Comparison of ENCODE assay signal across 10 mouse cellular contexts in the genomic region with DNA sequence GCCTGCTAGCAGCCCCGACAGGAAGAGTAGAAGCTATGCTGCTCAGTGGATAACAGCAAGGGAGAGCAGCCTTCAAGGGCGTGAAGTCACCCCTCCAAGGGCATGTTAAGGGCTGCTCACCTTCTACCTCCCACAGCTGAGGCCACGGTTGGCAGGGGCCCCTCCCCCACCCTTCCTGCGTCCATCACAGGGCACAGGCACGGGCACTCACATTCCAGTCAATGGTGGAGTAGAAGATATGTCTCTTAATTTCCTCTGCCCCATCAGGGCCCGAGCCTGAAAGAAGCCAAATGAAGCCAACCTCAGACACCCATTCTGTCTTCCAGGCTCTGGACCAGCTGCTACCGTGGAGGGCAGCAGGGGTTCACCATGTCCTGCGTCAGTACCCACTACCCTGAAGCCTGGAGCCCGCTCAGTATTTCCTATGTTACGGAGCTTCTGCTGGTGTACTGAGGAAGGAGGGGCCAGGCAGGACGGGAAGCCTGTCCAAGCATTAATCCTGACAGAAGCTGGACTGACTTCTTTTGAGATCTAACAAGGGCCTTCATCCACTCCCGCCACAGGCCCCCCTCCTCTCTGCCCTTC. TPM values are rescaled to one million over a fixed set of nuclear protein-coding genes. Genes with fewer than 3 reads are reported as not detected.
DNase-seq lines count a peak whose midpoint lies in the region; ATAC-seq and TF ChIP-seq lines count a peak whose summit lies in the region.
"Had no signal": no experiment of that assay in that cellular context is flagged by ENCODE, and none has a peak within 500 bp of the region (broad histone marks: within the 10 kb centered on the region; RNA-seq: fewer than 3 reads in every experiment).

No protein-coding gene starts in this region.

- 33% methylated on average over 12 of the region's 12 CpGs for WGBS in cerebellum, adult 2 months
- 37% methylated on average over 12 of the region's 12 CpGs for WGBS in kidney, postnatal 0 days
- 40% methylated on average over 12 of the region's 12 CpGs for WGBS in forebrain, postnatal 0 days
- WGBS in midbrain, embryonic 16.5 days = 32% methylated on average over 12 of the region's 12 CpGs

- H3K9me3 ChIP-seq in kidney, postnatal 0 days (replicated peaks; ENCODE audit: low read length) = no peaks in the 10 kb centered on the region
- no peaks in the 10 kb centered on the region for H3K9me3 ChIP-seq in forebrain, postnatal 0 days (ENCODE audit: low read length)
- H3K9me3 ChIP-seq in midbrain, embryonic 16.5 days (replicated peaks; ENCODE audit: control insufficient read depth, low read length, poor library complexity, severe bottlenecking) = no peaks in the 10 kb centered on the region

- H3K4me3 ChIP-seq in cerebellum, adult 2 months (replicated peaks; ENCODE audit: insufficient read depth, low read depth, low read length) = no peak overlapping the region
- H3K4me3 ChIP-seq in kidney, postnatal 0 days (replicated peaks; ENCODE audit: low read depth, low read length) = no peak overlapping the region
- H3K4me3 ChIP-seq in forebrain, postnatal 0 days (ENCODE audit: low read depth, low read length) = no peak overlapping the region
- no peak overlapping the region for H3K4me3 ChIP-seq in midbrain, embryonic 16.5 days (ENCODE audit: low read depth, low read length)
- H3K4me3 ChIP-seq: erythroblast, embryonic 14.5 days had no signal

- H3K4me1 ChIP-seq in cerebellum, adult 2 months (ENCODE audit: control insufficient read depth, insufficient read depth, low read length) = peaks cover 21% of the 10 kb centered on the region
- peaks cover 22% of the 10 kb centered on the region for H3K4me1 ChIP-seq in kidney, postnatal 0 days (replicated peaks; ENCODE audit: insufficient read depth, low read length)
- H3K4me1 ChIP-seq in forebrain, postnatal 0 days (ENCODE audit: insufficient read depth) = no peaks in the 10 kb centered on the region
- H3K4me1 ChIP-seq in midbrain, embryonic 16.5 days (ENCODE audit: control insufficient read depth, insufficient read depth, low read length) = peaks cover 8% of the 10 kb centered on the region

- no peak overlapping the region for H3K4me2 ChIP-seq in kidney, postnatal 0 days (ENCODE audit: low read length)
- no peak overlapping the region for H3K4me2 ChIP-seq in forebrain, postnatal 0 days (ENCODE audit: low read depth)
- no peak overlapping the region for H3K4me2 ChIP-seq in midbrain, embryonic 16.5 days (ENCODE audit: low read length)

- peak; percentile 29; the same call in 1 of the 2 replicates for ATAC-seq in kidney, postnatal 0 days (replicated peaks; ENCODE audit: low FRiP score, low read depth)
- no peak; the same call in 1 of the 2 replicates for ATAC-seq in forebrain, postnatal 0 days
- no peak for ATAC-seq in midbrain, embryonic 16.5 days

- peaks cover 22% of the 10 kb centered on the region for H3K36me3 ChIP-seq in kidney, postnatal 0 days (ENCODE audit: insufficient read depth, low read length)
- H3K36me3 ChIP-seq in forebrain, postnatal 0 days (ENCODE audit: insufficient read depth) = peaks cover 6% of the 10 kb centered on the region; the same call in 1 of the 2 replicates
- H3K36me3 ChIP-seq in midbrain, embryonic 16.5 days (ENCODE audit: control insufficient read depth, insufficient read depth, low read length) = 0 out of 2 replicates have a peak, but pooled peaks cover 7% of the 10 kb centered on the region

- no peak for DNase-seq in cerebellum, adult 2 months
- DNase-seq in cerebellum, adult 9-11 months = no peak
- DNase-seq in kidney, postnatal 0 days (ENCODE audit: low spot score) = no peak
- no peak for DNase-seq in kidney, adult 18-20 months
- no peak for DNase-seq in forebrain, postnatal 0 days
- no peak for DNase-seq in right cerebral cortex, postnatal 14 days
- no peak for DNase-seq in ovary, postnatal 36 days (ENCODE audit: low spot score)

- H3K27me3 ChIP-seq in cerebellum, adult 2 months (ENCODE audit: control insufficient read depth, insufficient read depth, low read length) = no peaks in the 10 kb centered on the region
- H3K27me3 ChIP-seq in kidney, postnatal 0 days (ENCODE audit: insufficient read depth, low read length) = no peaks in the 10 kb centered on the region
- no peaks in the 10 kb centered on the region for H3K27me3 ChIP-seq in forebrain, postnatal 0 days (ENCODE audit: insufficient read depth, low read length)
- H3K27me3 ChIP-seq in midbrain, embryonic 16.5 days (ENCODE audit: control insufficient read depth, insufficient read depth, low read depth, low read length) = no peaks in the 10 kb centered on the region
- H3K27me3 ChIP-seq: Patski had no signal

- H3K27ac ChIP-seq in cerebellum, adult 2 months (ENCODE audit: insufficient read depth, low read length) = peak overlapping the region; percentile 58
- peak overlapping the region; percentile 87 for H3K27ac ChIP-seq in kidney, postnatal 0 days
- 0 out of 2 replicates have a peak overlapping the region, but pooled peaks have one; percentile 57 for H3K27ac ChIP-seq in forebrain, postnatal 0 days (ENCODE audit: low read depth, low read length)
- no peak overlapping the region for H3K27ac ChIP-seq in midbrain, embryonic 16.5 days (ENCODE audit: low read length)

- no peak for TF ChIP-seq POLR2A in cerebellum, adult 2 months (IDR thresholded peaks at IDR 0.05; ENCODE audit: borderline replicate concordance, insufficient read depth, low read length)

- H3K9ac ChIP-seq in kidney, postnatal 0 days (ENCODE audit: low read depth, low read length) = 0 out of 2 replicates have a peak overlapping the region, but pooled peaks have one; percentile 19
- peak overlapping the region; percentile 22 for H3K9ac ChIP-seq in forebrain, postnatal 0 days
- H3K9ac ChIP-seq in midbrain, embryonic 16.5 days (ENCODE audit: low read depth, low read length) = peak overlapping the region; percentile 50; the same call in 1 of the 2 replicates

- no peak for TF ChIP-seq CTCF in cerebellum, adult 2 months (IDR thresholded peaks at IDR 0.05; ENCODE audit: borderline replicate concordance, insufficient read depth, low read depth, low read length)
- no peak for TF ChIP-seq CTCF in kidney, postnatal 0 days (IDR thresholded peaks at IDR 0.05; ENCODE audit: low read depth)
- TF ChIP-seq CTCF in forebrain, postnatal 0 days (IDR thresholded peaks at IDR 0.05; ENCODE audit: low read depth) = no peak

RNA-seq across cellular contexts. Expression of gene Rps6ka1, which starts 23.7 kb away (rescaled TPM):
- 93.6 and 114 TPM in 2 replicates for polyA plus RNA-seq in cerebellum, adult 2 months (2012; rRNA removed)
- 29.7 and 32.5 TPM in 2 replicates for polyA plus RNA-seq in kidney, postnatal 0 days (2015; fragmentation: Nextera tagmentation; extraction: Ambion mirVana)
- 21.2 and 21.4 TPM in 2 replicates for total RNA-seq in forebrain, postnatal 0 days (2014; rRNA removed)
- 14.3 and 19.4 TPM in 2 replicates for polyA plus RNA-seq in forebrain, postnatal 0 days (2015; fragmentation: Nextera tagmentation; extraction: Ambion mirVana)
- 21.9 and 22.2 TPM in 2 replicates for polyA plus RNA-seq in midbrain, embryonic 16.5 days (2015; fragmentation: Nextera tagmentation; extraction: Ambion mirVana)
